Comparison of ENCODE assay signal across 10 mouse cellular contexts in the genomic region with DNA sequence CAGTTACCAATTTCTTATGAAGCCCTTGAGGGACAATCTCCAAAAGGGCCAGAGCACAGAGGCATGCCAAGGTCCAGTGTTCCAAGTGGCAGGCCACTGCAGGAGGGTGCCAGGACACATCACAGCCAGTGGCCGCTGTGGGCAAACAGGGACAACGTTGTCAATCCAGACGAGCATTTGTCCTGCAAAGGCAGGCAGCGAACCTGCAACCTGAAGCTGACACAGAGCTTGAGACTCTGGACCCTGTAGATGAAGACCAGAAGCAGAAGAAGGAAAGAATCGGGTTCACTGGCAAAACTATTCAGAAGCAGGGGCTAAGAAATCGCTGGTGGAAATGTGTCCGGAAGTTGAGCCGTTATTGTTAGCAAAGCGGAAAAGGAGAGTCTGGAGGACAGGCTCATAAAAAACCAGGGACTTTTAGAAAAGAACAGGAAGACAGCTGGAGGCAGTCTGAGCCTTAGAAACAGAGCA.
DNase-seq lines count a peak whose midpoint lies in the region; ATAC-seq and TF ChIP-seq lines count a peak whose summit lies in the region.
"Had no signal": no experiment of that assay in that cellular context is flagged by ENCODE, and none has a peak within 500 bp of the region (broad histone marks: within the 10 kb centered on the region; RNA-seq: fewer than 3 reads in every experiment).

No protein-coding gene starts in this region.

- peak overlapping the region; percentile 66 for H3K27ac ChIP-seq in forebrain, embryonic 10.5 days
- H3K27ac ChIP-seq in forebrain, embryonic 14.5 days (ENCODE audit: low read depth, low read length), result no peak overlapping the region
- peak overlapping the region; percentile 86 for H3K27ac ChIP-seq in heart, embryonic 10.5 days
- H3K27ac ChIP-seq in neural tube, embryonic 15.5 days (replicated peaks), result no peak overlapping the region
- H3K27ac ChIP-seq in cerebellum, adult 2 months (ENCODE audit: insufficient read depth, low read length), result no peak overlapping the region
- no peak overlapping the region for H3K27ac ChIP-seq in midbrain, embryonic 16.5 days (ENCODE audit: low read length)
- H3K27ac ChIP-seq: hindbrain, embryonic 15.5 days; midbrain, embryonic 13.5 days had no signal

- 0 out of 2 replicates have a peak, but pooled peaks cover 8% of the 10 kb centered on the region for H3K4me1 ChIP-seq in forebrain, embryonic 10.5 days
- H3K4me1 ChIP-seq in forebrain, embryonic 14.5 days (ENCODE audit: control insufficient read depth, insufficient read depth, low read length), result no peaks in the 10 kb centered on the region
- peaks cover 18% of the 10 kb centered on the region for H3K4me1 ChIP-seq in heart, embryonic 10.5 days
- 0 out of 2 replicates have a peak, but pooled peaks cover 4% of the 10 kb centered on the region for H3K4me1 ChIP-seq in neural tube, embryonic 15.5 days
- no peaks in the 10 kb centered on the region for H3K4me1 ChIP-seq in cerebellum, adult 2 months (ENCODE audit: control insufficient read depth, insufficient read depth, low read length)
- H3K4me1 ChIP-seq in midbrain, embryonic 16.5 days (ENCODE audit: control insufficient read depth, insufficient read depth, low read length), result no peaks in the 10 kb centered on the region
- H3K4me1 ChIP-seq: midbrain, embryonic 13.5 days had no signal

- no peak for DNase-seq in forebrain, embryonic 10.5 days (ENCODE audit: extremely low spot score, low spot score)
- no peak for DNase-seq in forebrain, embryonic 14.5 days (ENCODE audit: low spot score)
- DNase-seq in heart, embryonic 10.5 days (ENCODE audit: low spot score), result peak; percentile 76
- DNase-seq in kidney, postnatal 10 days, result peak; percentile 57
- DNase-seq in cerebellum, adult 2 months, result no peak
- no peak for DNase-seq in layer of hippocampus, adult 18-20 months (ENCODE audit: low spot score in 2 of 2)

- H3K9ac ChIP-seq in forebrain, embryonic 14.5 days (ENCODE audit: low read length), result no peak overlapping the region
- H3K9ac ChIP-seq in neural tube, embryonic 15.5 days (replicated peaks), result no peak overlapping the region
- H3K9ac ChIP-seq in midbrain, embryonic 16.5 days (ENCODE audit: low read depth, low read length), result no peak overlapping the region
- H3K9ac ChIP-seq: hindbrain, embryonic 15.5 days; midbrain, embryonic 13.5 days had no signal

- no peak overlapping the region for H3K4me2 ChIP-seq in forebrain, embryonic 14.5 days (ENCODE audit: low read length)
- peak overlapping the region; percentile 15 for H3K4me2 ChIP-seq in neural tube, embryonic 15.5 days
- H3K4me2 ChIP-seq in midbrain, embryonic 16.5 days (ENCODE audit: low read length), result no peak overlapping the region
- H3K4me2 ChIP-seq: hindbrain, embryonic 15.5 days; midbrain, embryonic 13.5 days had no signal

- TF ChIP-seq POLR2A in cerebellum, adult 2 months (IDR thresholded peaks at IDR 0.05; ENCODE audit: borderline replicate concordance, insufficient read depth, low read length), result no peak

- no peak for TF ChIP-seq CTCF in cerebellum, adult 2 months (IDR thresholded peaks at IDR 0.05; ENCODE audit: borderline replicate concordance, insufficient read depth, low read depth, low read length)

- ATAC-seq in forebrain, embryonic 14.5 days, result no peak
- ATAC-seq in neural tube, embryonic 15.5 days (ENCODE audit: low FRiP score), result no peak
- ATAC-seq in midbrain, embryonic 16.5 days, result no peak
- ATAC-seq: midbrain, embryonic 13.5 days had no signal

- no peaks in the 10 kb centered on the region for H3K36me3 ChIP-seq in forebrain, embryonic 10.5 days (replicated peaks)
- no peaks in the 10 kb centered on the region for H3K36me3 ChIP-seq in forebrain, embryonic 14.5 days (ENCODE audit: control insufficient read depth, insufficient read depth, low read length)
- no peaks in the 10 kb centered on the region for H3K36me3 ChIP-seq in heart, embryonic 10.5 days
- no peaks in the 10 kb centered on the region for H3K36me3 ChIP-seq in neural tube, embryonic 15.5 days
- no peaks in the 10 kb centered on the region for H3K36me3 ChIP-seq in midbrain, embryonic 16.5 days (ENCODE audit: control insufficient read depth, insufficient read depth, low read length)
- H3K36me3 ChIP-seq: hindbrain, embryonic 15.5 days; midbrain, embryonic 13.5 days had no signal

- WGBS in forebrain, embryonic 10.5 days, result 78% methylated on average over 9 of the region's 9 CpGs
- WGBS in forebrain, embryonic 14.5 days, result 69% methylated on average over 9 of the region's 9 CpGs
- 49% methylated on average over 9 of the region's 9 CpGs for WGBS in heart, embryonic 10.5 days
- WGBS in neural tube, embryonic 15.5 days, result 40% methylated on average over 9 of the region's 9 CpGs
- 45% methylated on average over 9 of the region's 9 CpGs for WGBS in cerebellum, adult 2 months
- 77% methylated on average over 9 of the region's 9 CpGs for WGBS in midbrain, embryonic 16.5 days

- H3K9me3 ChIP-seq in forebrain, embryonic 10.5 days, result no peaks in the 10 kb centered on the region
- no peaks in the 10 kb centered on the region for H3K9me3 ChIP-seq in forebrain, embryonic 14.5 days (replicated peaks; ENCODE audit: control insufficient read depth, low read length)
- no peaks in the 10 kb centered on the region for H3K9me3 ChIP-seq in heart, embryonic 10.5 days
- no peaks in the 10 kb centered on the region for H3K9me3 ChIP-seq in neural tube, embryonic 15.5 days (replicated peaks)
- H3K9me3 ChIP-seq in midbrain, embryonic 16.5 days (replicated peaks; ENCODE audit: control insufficient read depth, low read length, poor library complexity, severe bottlenecking), result no peaks in the 10 kb centered on the region
- H3K9me3 ChIP-seq: hindbrain, embryonic 15.5 days; midbrain, embryonic 13.5 days had no signal

- H3K27me3 ChIP-seq in forebrain, embryonic 10.5 days (ENCODE audit: poor library complexity, severe bottlenecking), result no peaks in the 10 kb centered on the region; the same call in 1 of the 2 replicates
- H3K27me3 ChIP-seq in forebrain, embryonic 14.5 days (replicated peaks; ENCODE audit: control insufficient read depth, insufficient read depth, low read length), result no peaks in the 10 kb centered on the region
- no peaks in the 10 kb centered on the region for H3K27me3 ChIP-seq in heart, embryonic 10.5 days (ENCODE audit: insufficient read depth, poor library complexity, severe bottlenecking)
- no peaks in the 10 kb centered on the region; the same call in 1 of the 2 replicates for H3K27me3 ChIP-seq in neural tube, embryonic 15.5 days (replicated peaks)
- H3K27me3 ChIP-seq in cerebellum, adult 2 months (ENCODE audit: control insufficient read depth, insufficient read depth, low read length), result no peaks in the 10 kb centered on the region
- H3K27me3 ChIP-seq in midbrain, embryonic 16.5 days (ENCODE audit: control insufficient read depth, insufficient read depth, low read depth, low read length), result no peaks in the 10 kb centered on the region
- H3K27me3 ChIP-seq: hindbrain, embryonic 15.5 days; midbrain, embryonic 13.5 days had no signal

- no peak overlapping the region for H3K4me3 ChIP-seq in forebrain, embryonic 10.5 days
- H3K4me3 ChIP-seq in forebrain, embryonic 14.5 days (ENCODE audit: low read depth, low read length), result no peak overlapping the region
- H3K4me3 ChIP-seq in heart, embryonic 10.5 days, result no peak overlapping the region
- no peak overlapping the region for H3K4me3 ChIP-seq in neural tube, embryonic 15.5 days (replicated peaks)
- H3K4me3 ChIP-seq in cerebellum, adult 2 months (replicated peaks; ENCODE audit: insufficient read depth, low read depth, low read length), result no peak overlapping the region
- no peak overlapping the region for H3K4me3 ChIP-seq in midbrain, embryonic 16.5 days (ENCODE audit: low read depth, low read length)
- H3K4me3 ChIP-seq: hindbrain, embryonic 15.5 days; midbrain, embryonic 13.5 days had no signal

Comparison
In these comparisons a context has a peak if more than half of its experiments do, and no peak if none do; other contexts are left out.
1. H3K27ac ChIP-seq: peak in forebrain, embryonic 10.5 days (single experiment) and heart, embryonic 10.5 days (single experiment); none in forebrain, embryonic 14.5 days (single experiment), neural tube, embryonic 15.5 days (single experiment), cerebellum, adult 2 months (single experiment) and midbrain, embryonic 16.5 days (single experiment).
2. DNase-seq: peak in heart, embryonic 10.5 days (single experiment) and kidney, postnatal 10 days (single experiment); none in forebrain, embryonic 10.5 days (single experiment), forebrain, embryonic 14.5 days (single experiment), cerebellum, adult 2 months (0 of 2) and layer of hippocampus, adult 18-20 months (0 of 2).